Mouse (Mus musculus) CD4-positive helper T cell, adult 2 months (primary cell): Measurements from ENCODE around the gene Gm36079.
"Not testable (repeated sequence)": the region's sequence is repeated elsewhere in the genome, so short reads cannot be mapped to it uniquely, and the experiment has no call there.

ENCODE experiments used
- DNase-seq: peaks from one replicate; pipeline ENCODE4 v3.0.0-alpha.2; 2012; ENCODE audit warnings: low read depth, missing footprints, low spot score

Gm36079 gene

DNA sequence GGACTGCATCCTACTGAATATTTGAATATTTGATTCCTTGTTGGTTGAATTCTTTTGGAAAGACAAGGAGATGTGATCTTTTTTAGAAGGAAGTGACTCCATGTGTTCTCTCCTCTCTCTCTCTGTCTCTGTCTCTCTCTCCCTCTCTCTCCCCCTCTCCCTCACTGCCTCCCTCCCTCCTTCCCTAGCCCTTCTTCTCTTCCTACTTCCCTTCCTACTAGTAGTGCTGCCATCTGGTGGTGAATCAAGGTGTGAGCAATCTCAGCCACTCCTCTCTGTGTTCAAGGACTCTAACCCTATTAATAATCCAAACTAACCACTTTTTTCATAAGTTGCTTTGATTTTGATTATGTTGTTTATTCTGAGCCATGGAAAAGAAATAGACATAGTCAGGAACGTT, 5.3 kb downstream of the Gm36079 start:
- peak; percentile 0 for DNase-seq

DNA sequence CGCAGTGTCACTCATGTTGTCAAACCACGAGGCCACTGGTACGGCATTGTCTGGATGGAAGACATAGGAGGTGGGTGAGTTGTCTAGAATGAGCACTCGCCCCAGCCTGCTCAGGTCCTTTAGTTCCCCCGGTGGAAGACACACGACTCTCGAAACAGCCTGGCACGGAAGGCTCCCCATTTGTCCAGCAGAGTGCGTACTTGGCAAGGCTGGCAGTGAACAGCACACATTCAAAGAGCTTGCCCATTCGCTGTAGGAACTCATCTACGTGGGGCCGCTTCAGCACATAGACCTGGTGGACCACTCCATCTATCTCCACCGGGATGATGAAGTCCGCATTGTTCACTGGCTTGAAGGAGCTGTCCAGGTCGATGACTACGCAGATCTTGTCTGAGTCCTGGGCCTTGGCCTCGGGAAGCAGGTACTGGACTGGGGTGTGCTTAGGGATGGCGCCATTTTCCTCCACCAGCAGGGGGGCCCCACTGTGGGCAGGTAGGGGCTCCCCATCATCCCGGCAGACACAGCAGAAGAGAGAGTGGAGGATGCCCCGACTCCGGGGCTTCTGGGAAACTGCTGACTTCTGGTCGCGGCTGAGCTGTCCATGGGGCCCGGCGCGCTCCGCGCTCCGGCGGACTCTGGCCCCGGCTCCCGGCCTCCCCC, 11.3 kb downstream of the Gm36079 start:
- peak; percentile 0 for DNase-seq

GRCm38 (mm10) chr13:120013962-120014361, 12.8 kb downstream of the Gm36079 start:
- not testable (repeated sequence) for DNase-seq

DNA sequence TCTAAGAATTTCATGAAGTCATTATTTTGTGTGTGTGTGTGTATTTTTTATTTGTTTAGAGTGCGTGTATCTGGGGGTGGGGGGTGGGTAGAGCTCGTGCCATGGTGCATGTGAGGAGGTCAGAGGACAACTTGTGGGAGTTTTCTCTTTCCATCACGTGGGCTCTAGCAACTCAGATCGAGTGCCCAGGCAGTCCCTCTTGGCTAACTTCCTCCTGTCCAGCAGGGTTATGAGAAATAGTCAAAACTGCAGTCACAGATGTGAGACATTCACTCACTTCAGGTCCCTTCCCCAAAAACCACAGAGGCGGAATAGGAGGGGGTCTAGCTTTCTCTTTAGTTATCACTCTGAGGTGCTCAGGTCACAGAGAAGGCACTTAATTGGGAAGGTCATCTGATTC, 13.3 kb downstream of the Gm36079 start:
- not testable (repeated sequence) for DNase-seq

- not testable (repeated sequence) for DNase-seq
These were observed 16.7 kb downstream of the Gm36079 start for GRCm38 (mm10) chr13:120010068-120010467.

GRCm38 (mm10) chr13:119999215-119999614, 27.6 kb downstream of the Gm36079 start:
- not testable (repeated sequence) for DNase-seq

GRCm38 (mm10) chr13:119998442-119999086, 28.2 kb downstream of the Gm36079 start:
- DNase-seq: not testable (repeated sequence)

DNA sequence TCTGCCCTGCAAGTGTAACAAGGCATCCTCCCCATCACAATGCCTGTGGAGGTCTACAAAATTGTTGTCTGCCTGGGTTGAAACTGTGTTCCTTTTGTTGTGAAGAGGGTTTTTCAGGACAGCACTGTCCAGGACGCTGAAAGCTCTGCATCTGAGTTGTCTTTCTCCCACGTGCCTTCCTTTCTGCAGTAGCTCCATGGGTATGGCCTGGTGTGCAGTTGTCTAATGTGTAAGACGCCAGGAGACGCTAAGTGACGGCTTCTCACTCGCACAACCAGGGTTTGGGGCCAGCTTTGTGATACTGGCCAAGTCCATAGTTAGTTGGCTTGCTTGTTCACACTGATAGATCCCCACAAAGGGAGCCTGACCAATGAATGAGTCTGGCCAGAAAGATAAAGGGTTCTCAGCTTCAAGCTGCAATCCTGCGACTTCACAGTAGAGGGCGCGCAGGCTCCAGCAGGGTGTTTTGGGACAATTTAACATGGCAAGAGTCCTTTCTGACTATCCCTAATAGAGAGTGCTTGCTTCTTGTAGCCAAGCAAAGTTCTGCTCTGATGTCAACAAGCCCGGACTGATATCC, 34.8 kb downstream of the Gm36079 start:
- DNase-seq: not testable (repeated sequence)

DNA sequence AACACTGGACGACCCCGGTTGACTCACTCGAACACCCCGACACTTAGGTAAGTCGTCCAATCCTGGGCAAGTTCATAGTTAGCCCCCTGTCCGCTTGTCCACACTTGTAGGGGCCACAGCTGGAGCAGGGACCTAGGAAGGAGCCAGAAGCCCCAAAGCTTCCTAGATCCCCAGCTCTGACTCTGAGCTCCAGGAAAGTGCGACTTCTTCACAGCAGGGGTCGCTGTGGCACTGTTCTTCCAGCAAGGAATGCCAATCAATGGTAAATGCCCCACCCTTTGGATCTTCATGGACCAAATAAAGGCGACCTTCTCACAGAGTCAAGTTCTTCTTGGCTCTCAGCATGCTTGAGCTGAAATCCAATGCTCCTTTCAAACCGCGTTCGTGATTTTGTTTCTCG, 35.5 kb downstream of the Gm36079 start:
- not testable (repeated sequence) for DNase-seq
